Mouse (Mus musculus) olfactory bulb, adult 2 months (tissue): ENCODE data around the gene Olfr693.

ENCODE experiments used
- CTCF ChIP-seq: fragments of 200-500 bp; IDR thresholded peaks from 2 replicates; pipeline ENCODE4 v1.5.1; 2012; ENCODE audit warnings: low read depth, mild to moderate bottlenecking, low read length, moderate library complexity; ENCODE audit not compliant: insufficient read depth
- POLR2A ChIP-seq: fragments of 200-500 bp; IDR thresholded peaks from 2 replicates; pipeline ENCODE4 v1.6.1; 2012; ENCODE audit warnings: mild to moderate bottlenecking, low read depth, low read length, moderate library complexity; ENCODE audit not compliant: insufficient read depth

- TF ChIP-seq POLR2A (no peak), CTCF (no peak)
These were observed 35.9 kb upstream of the Olfr693 start, which contains the start of gene Olfr695 for GRCm38 (mm10) chr7:106716296-106716695.
